Mouse (Mus musculus) embryonic facial prominence, embryonic 14.5 days (tissue): ENCODE results near the gene Zfp771. TPM values are rescaled to one million over a fixed set of nuclear protein-coding genes. Genes with fewer than 3 reads are reported as not detected.
A peak's percentile ranks its signal among the peaks of the same experiment; 100 is the strongest.

Experiments
- ATAC-seq: fragments of 200-750 bp; cut with Nextera tagmentation; 2 replicates; pipeline ENCODE4 v1.8.0; 2017; ENCODE audit warnings: low read depth, moderate number of reproducible peaks, moderate TSS enrichment
- DNase-seq: peaks from one replicate; pipeline ENCODE4 v3.0.0-alpha.2; 2015; ENCODE audit warnings: low spot score
- H3K27ac ChIP-seq: fragments of 300-500 bp; sonication (generic); replicated peaks from 2 replicates; pipeline ENCODE4 v1.5.1; 2014; ENCODE audit warnings: low read depth, mild to moderate bottlenecking, low read length, moderate library complexity
- H3K27me3 ChIP-seq: fragments of 300-500 bp; sonication (generic); replicated peaks from 2 replicates; pipeline ENCODE4 v1.6.1; 2014; ENCODE audit warnings: low read length; ENCODE audit not compliant: control insufficient read depth, insufficient read depth
- H3K36me3 ChIP-seq: fragments of 300-500 bp; sonication (generic); 2 replicates; pipeline ENCODE4 v1.6.1; 2014; ENCODE audit warnings: low read length, mixed read lengths; ENCODE audit not compliant: control insufficient read depth, insufficient read depth
- H3K4me1 ChIP-seq: fragments of 300-500 bp; sonication (generic); 2 replicates; pipeline ENCODE4 v1.6.1; 2014; ENCODE audit warnings: antibody characterized with exemption, low read length; ENCODE audit not compliant: control insufficient read depth, insufficient read depth
- H3K4me2 ChIP-seq: fragments of 300-500 bp; sonication (generic); 2 replicates; pipeline ENCODE4 v1.6.1; 2014; ENCODE audit warnings: low read depth, mild to moderate bottlenecking, low read length, moderate library complexity, mixed read lengths
- H3K4me3 ChIP-seq: fragments of 300-500 bp; sonication (generic); 2 replicates; pipeline ENCODE4 v1.5.1; 2014; ENCODE audit warnings: low read depth, mild to moderate bottlenecking, low read length
- H3K9ac ChIP-seq: fragments of 300-500 bp; sonication (generic); 2 replicates; pipeline ENCODE4 v1.6.1; 2014; ENCODE audit warnings: low read depth, mild to moderate bottlenecking, low read length, moderate library complexity, mixed read lengths
- H3K9me3 ChIP-seq: fragments of 300-500 bp; sonication (generic); 2 replicates; pipeline ENCODE4 v1.6.1; 2016; ENCODE audit warnings: low read length; ENCODE audit not compliant: control insufficient read depth
- WGBS: fragments of 180-500 bp; shearing (Covaris S2); extraction: QIAGEN DNeasy Blood & Tissue Kit; methylation state at CpG from one replicate; pipeline ENCODE4 v1.1.7; 2014; 5-methylcytosine and 5-hydroxymethylcytosine counted together
- polyA plus RNA-seq: library from polyadenylated mRNA; unstranded; fragments of >200 nt; fragmentation: Nextera tagmentation; extraction: Ambion mirVana; gene quantifications from 2 replicates; pipeline ENCODE4 v1.2.1, GENCODE M21; 2014

The Zfp771 gene
- polyA plus RNA-seq, 1 experiment from 2014 or later = 53.4 TPM

DNA sequence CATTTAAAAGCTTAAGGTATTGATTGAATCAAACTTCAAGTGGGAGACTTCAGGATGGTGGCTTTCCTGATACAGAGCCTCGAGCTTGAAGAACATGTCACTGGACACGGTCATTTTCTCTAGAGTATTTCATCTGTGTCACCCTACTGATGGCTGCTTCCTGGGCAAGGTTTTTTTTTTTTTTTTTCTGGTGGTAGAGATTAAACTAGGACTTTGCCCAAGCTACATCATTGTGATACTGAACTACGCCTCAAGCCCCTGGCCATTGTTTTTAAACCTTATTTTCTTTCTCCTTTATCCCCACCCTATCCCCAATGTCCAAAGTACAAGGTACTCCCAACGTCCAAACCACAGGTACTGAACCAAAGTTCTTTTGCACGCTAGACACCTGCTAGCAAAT is 26.6 kb downstream of the Zfp771 start:
- 89% methylated on average over 5 of the region's 5 CpGs for WGBS

DNA sequence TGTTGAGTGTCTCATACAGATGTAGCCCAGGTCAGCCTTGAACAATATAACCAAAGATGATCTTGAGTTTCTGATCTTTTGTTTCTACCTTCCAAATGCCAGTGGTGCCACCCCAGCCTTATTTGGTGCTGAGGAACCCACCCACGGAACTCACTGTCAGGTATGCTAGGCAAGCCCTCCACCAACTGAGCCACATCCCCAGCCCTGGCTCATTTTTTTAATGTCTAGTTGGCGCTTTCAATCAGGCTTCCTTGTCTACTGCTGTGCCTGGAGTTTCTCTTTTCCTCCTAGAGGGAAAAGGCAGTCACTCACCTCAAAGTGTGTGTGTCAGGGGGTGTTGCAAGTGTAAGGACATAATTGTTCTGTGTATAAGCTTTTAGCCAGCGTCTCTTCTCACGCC is 27.0 kb downstream of the Zfp771 start:
- H3K9me3 ChIP-seq = peaks cover 5% of the 10 kb centered on the region; the same call in 1 of the 2 replicates
- H3K27ac ChIP-seq = no peak overlapping the region
- DNase-seq = no peak
- H3K4me3 ChIP-seq = no peak overlapping the region
- H3K27me3 ChIP-seq = no peaks in the 10 kb centered on the region
- H3K36me3 ChIP-seq = peaks cover 35% of the 10 kb centered on the region
- H3K4me1 ChIP-seq = peaks cover 6% of the 10 kb centered on the region; the same call in 1 of the 2 replicates
- no peak for ATAC-seq
- WGBS = 97% methylated on average over 4 of the region's 4 CpGs
- H3K4me2 ChIP-seq = no peak overlapping the region
- no peak overlapping the region for H3K9ac ChIP-seq

More for the DNA sequence above, 26.6 kb downstream of the Zfp771 start:
- H3K4me1 ChIP-seq = peaks cover 6% of the 10 kb centered on the region; the same call in 1 of the 2 replicates
- H3K4me3 ChIP-seq = no peak overlapping the region
- H3K27me3 ChIP-seq = no peaks in the 10 kb centered on the region
- DNase-seq = no peak
- no peak overlapping the region for H3K27ac ChIP-seq
- ATAC-seq = no peak
- H3K4me2 ChIP-seq = no peak overlapping the region
- H3K36me3 ChIP-seq = peaks cover 35% of the 10 kb centered on the region
- H3K9ac ChIP-seq = no peak overlapping the region
- peaks cover 5% of the 10 kb centered on the region; the same call in 1 of the 2 replicates for H3K9me3 ChIP-seq

DNA sequence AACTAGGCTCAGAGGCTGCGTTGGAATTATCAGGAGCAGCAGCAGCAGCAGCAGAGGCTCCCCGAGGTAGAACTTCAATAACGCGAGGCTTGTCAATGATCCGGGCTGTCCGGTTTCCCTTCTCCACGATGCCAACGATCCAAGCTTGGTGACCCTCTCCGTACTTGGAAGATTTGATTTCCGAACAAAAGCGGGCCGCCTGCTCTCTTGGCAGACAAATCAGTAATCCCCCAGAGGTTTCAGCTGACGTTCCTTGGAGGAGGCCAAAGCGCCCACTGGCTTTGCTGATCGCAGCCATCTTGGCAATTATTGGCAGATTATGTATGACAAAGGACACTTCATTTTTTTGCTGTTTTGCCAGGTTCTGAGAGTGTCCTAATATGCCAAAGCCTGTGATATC is 28.5 kb downstream of the Zfp771 start:
- Histone ChIP-seq H3K36me3 (peaks cover 35% of the 10 kb centered on the region), H3K9ac (peak overlapping the region; percentile 26; the same call in 1 of the 2 replicates), H3K9me3 (peaks cover 5% of the 10 kb centered on the region; the same call in 1 of the 2 replicates), H3K27ac (no peak overlapping the region), H3K4me3 (peak overlapping the region; percentile 92; the same call in 1 of the 2 replicates), H3K27me3 (no peaks in the 10 kb centered on the region), H3K4me1 (peaks cover 6% of the 10 kb centered on the region; the same call in 1 of the 2 replicates), H3K4me2 (peak overlapping the region; percentile 71)
- DNase-seq (no peak), ATAC-seq (no peak)
- WGBS = 96% methylated on average over 15 of the region's 15 CpGs

DNA sequence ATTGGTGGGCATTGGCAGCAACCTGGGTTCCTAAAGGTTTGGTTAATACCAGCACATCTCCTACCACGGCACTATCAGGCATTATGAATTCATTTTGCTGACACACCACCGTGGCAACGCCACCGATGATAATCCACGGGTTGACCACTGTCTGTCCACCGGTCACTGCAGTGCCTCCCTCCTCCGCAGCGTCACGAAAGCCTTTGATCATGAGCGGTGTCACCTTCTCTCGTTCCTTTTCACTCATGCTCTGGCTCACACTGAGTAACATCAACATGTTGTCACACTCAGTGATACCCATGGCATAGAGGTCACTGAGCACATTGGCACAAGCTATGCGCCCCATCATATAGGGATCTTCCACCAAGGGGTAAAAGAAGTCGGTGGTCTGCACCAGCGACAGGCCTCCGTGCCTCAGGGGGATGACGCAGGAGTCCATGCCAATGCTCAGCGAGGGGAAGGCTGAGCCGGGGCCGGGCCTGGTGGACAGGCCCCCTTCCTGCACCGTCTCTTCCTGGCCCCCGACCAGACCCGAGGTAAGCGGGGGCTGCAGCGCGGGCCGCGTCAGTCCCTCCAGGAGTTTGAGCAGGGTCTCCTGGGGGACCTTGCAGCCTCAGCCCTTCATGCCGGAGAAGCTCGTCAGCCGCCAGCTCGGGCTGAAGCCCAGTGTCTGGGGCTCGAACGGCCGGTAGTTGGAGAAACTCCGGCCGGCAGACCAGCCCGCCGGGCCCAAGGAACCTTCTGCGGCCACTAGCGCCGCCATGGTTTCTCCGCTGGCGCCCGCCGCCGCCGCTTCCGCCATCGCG is 29.2 kb downstream of the Zfp771 start:
- Histone ChIP-seq H3K9ac (peak overlapping the region; percentile 92), H3K9me3 (peaks cover 4% of the 10 kb centered on the region; the same call in 1 of the 2 replicates), H3K4me1 (peaks cover 6% of the 10 kb centered on the region; the same call in 1 of the 2 replicates), H3K27me3 (no peaks in the 10 kb centered on the region), H3K4me2 (peak overlapping the region; percentile 71), H3K36me3 (peaks cover 33% of the 10 kb centered on the region), H3K4me3 (peak overlapping the region; percentile 92), H3K27ac (peak overlapping the region; percentile 87)
- ATAC-seq (peak; percentile 54), DNase-seq (peak; percentile 42)
- WGBS = 47% methylated on average over 19 of the region's 50 CpGs

DNA sequence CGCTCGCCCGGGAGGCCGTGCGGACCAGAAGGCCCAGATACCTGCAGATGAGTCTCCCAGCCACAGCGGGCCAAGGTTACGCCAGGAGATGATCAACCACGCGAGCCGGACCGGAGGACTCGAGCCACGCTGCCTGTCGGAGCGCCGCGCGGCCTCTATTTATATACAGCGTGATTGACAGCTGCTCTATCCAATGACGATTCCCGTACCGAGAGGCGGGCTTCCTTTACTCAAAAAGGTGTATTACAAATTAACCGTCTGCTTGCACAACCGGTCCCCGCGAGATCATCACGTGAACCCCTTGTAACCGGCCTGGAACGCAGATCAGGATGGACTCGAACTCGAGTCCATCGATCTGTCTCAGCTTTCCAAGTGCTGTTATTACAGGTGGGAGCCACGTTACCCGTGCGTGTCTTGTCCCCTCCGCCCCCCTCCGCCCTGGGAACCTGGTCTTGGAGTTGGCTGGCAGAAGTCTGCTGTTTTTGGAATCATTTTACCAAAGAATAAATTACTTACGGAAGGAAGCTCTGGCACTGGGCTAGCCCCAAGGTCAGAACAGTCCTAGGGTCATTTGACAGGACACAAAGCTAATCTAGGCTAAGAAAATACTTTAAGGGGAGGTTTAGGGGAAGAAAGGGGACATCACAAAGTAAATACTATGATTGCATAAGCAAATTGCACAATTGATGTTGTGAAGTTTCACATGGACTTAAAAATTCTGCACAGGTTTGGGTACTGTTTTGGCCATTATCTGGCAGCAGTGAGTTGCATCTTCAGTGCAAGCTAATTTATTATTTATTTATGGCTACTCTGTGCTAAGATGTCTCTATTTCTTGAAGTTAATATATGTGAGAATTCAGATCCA is 30.1 kb downstream of the Zfp771 start, which contains the start of gene Sephs2:
TSS of gene Sephs2 (minus strand) at position 131 of the 865 bp plus-strand sequence.
- WGBS = 2% methylated on average over 34 of the region's 39 CpGs
- DNase-seq (peak; percentile 97), ATAC-seq (peak; percentile 93)
- Histone ChIP-seq H3K4me1 (peaks cover 6% of the 10 kb centered on the region; the same call in 1 of the 2 replicates), H3K9ac (peak within 1 kb of the TSS; percentile 92), H3K36me3 (peaks cover 25% of the 10 kb centered on the region), H3K27ac (peak within 1 kb of the TSS; percentile 87), H3K4me3 (peak within 1 kb of the TSS; percentile 92), H3K4me2 (peak within 1 kb of the TSS; percentile 71), H3K27me3 (no peaks in the 10 kb centered on the region), H3K9me3 (no peaks in the 10 kb centered on the region)

DNA sequence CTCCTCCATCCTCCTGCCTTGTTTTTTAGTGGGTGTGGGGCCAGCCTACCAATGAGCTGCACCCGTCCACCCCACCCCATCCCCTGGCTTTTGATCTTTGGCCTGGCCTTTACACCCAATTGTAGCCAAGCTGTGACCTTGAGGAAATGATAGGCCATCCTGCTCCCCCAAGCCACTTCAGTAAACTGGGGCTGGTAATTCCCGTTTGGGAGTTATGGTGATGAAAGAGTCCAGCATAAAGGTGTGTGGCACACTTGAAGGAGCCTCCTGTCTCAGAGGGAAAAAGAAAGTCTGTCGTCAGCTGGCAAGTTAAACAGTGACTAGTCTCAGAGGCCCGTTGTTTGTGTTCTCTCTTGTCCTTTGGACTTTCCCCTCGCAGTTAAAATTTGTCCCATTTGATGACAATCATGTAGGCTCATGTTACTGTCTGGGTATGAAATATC is 32.5 kb downstream of the Zfp771 start:
- H3K4me2 ChIP-seq = no peak overlapping the region
- H3K9me3 ChIP-seq = no peaks in the 10 kb centered on the region
- no peaks in the 10 kb centered on the region for H3K27me3 ChIP-seq
- H3K27ac ChIP-seq = no peak overlapping the region
- 42% methylated on average over 5 of the region's 5 CpGs for WGBS
- DNase-seq (no peak), ATAC-seq (no peak)
- H3K4me1 ChIP-seq = peaks cover 6% of the 10 kb centered on the region; the same call in 1 of the 2 replicates
- no peak overlapping the region for H3K4me3 ChIP-seq
- H3K9ac ChIP-seq = no peak overlapping the region
- peaks cover 7% of the 10 kb centered on the region for H3K36me3 ChIP-seq

DNA sequence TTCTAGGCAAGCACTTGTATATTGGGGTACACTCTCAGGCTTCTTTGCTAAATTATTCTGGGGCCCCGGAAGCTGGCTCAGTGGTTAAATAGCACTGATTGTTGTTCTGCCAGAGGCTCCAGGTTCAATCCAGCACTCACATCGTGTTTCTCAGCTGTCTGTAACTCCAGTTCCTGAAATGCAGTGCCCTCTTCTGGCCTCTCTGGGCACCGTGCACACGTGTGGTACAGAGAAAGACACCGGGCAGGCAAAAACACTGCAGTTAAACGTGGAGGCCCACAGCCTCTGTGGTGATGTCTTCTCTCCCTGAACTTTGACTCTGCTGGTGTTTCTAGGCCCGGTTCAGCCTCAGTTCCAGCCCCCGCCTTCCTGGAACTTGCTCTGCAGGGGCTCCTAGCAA is 34.2 kb downstream of the Zfp771 start:
- Histone ChIP-seq H3K4me3 (no peak overlapping the region), H3K4me2 (no peak overlapping the region), H3K36me3 (no peaks in the 10 kb centered on the region), H3K9ac (no peak overlapping the region), H3K4me1 (no peaks in the 10 kb centered on the region; the same call in 1 of the 2 replicates), H3K27me3 (no peaks in the 10 kb centered on the region), H3K27ac (no peak overlapping the region), H3K9me3 (no peaks in the 10 kb centered on the region)
- WGBS = 30% methylated on average over 8 of the region's 8 CpGs
- no peak; the same call in 1 of the 2 replicates for ATAC-seq
- DNase-seq = peak; percentile 52

DNA sequence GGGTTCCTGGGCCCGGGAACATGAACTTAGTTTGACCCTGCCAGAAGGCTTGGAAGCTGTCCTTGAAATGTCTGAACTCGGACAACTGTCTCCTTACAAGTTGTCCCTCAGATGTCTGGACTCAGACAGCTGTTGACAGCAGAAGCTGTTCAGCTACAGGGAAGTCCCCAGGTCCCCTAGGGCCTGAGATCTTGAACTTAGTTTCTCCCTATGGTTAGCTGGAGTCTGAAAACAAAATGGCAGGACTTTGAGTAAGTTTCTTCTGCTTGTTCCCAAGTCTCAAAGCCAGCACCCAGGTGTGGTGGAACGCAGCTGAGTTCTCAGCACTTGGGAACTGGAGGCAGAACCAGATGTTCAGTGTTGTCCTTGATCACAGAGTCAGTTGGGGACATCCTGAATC is 36.0 kb downstream of the Zfp771 start:
- Histone ChIP-seq H3K27ac (no peak overlapping the region), H3K9ac (no peak overlapping the region), H3K4me3 (no peak overlapping the region), H3K4me2 (no peak overlapping the region), H3K9me3 (no peaks in the 10 kb centered on the region), H3K4me1 (no peaks in the 10 kb centered on the region), H3K36me3 (no peaks in the 10 kb centered on the region), H3K27me3 (no peaks in the 10 kb centered on the region)
- WGBS = 61% methylated on average over 3 of the region's 3 CpGs
- DNase-seq (no peak), ATAC-seq (no peak)
